Mouse (Mus musculus) MEL (cell line): Measurements from ENCODE around the gene Atg16l1. TPM values are rescaled to one million over a fixed set of nuclear protein-coding genes. Genes with fewer than 3 reads are reported as not detected.

Source experiments
- DNase-seq: peaks from one replicate; pipeline ENCODE4 v3.0.0; 2011; ENCODE audit warnings: low read depth, low spot score
- H3K27ac ChIP-seq: 2 replicates; pipeline ENCODE4 v1.5.1; 2012; ENCODE audit warnings: low read depth, mild to moderate bottlenecking, control low read depth, low read length, moderate library complexity; ENCODE audit not compliant: control insufficient read depth
- H3K27me3 ChIP-seq, 2 experiments: fragments of 150-350 bp in 1 of 2; sonication (generic) in 1 of 2; 2 replicates each; pipeline ENCODE4 v1.6.1; 2012; ENCODE audit warnings: low read length in 2 of 2, mild to moderate bottlenecking in 2 of 2, improper control_type of control experiment in 1 of 2, moderate library complexity in 1 of 2; ENCODE audit not compliant: insufficient read depth in 2 of 2, control insufficient read depth in 1 of 2
- H3K36me3 ChIP-seq, 2 experiments: 2 replicates each; pipeline ENCODE4 v1.6.1; 2012 to 2014; ENCODE audit warnings: low read length in 2 of 2, improper control_type of control experiment in 1 of 2, inconsistent platforms in 1 of 2, mild to moderate bottlenecking in 1 of 2; ENCODE audit not compliant: insufficient read depth in 2 of 2, control insufficient read depth in 1 of 2
- H3K4me1 ChIP-seq, 2 experiments: fragments of 150-350 bp in 1 of 2; sonication (generic) in 1 of 2; 2 replicates each; pipeline ENCODE4 v1.6.1; 2012; ENCODE audit warnings: low read length in 2 of 2, improper control_type of control experiment in 1 of 2, mild to moderate bottlenecking in 1 of 2; ENCODE audit not compliant: insufficient read depth in 2 of 2, control insufficient read depth in 1 of 2
- H3K4me3 ChIP-seq, 2 experiments: fragments of 150-350 bp in 1 of 2; sonication (generic) in 1 of 2; 2 replicates each; pipeline ENCODE4 v1.5.1; 2012; ENCODE audit warnings: low read depth in 2 of 2, low read length in 2 of 2, mild to moderate bottlenecking in 2 of 2, moderate library complexity in 2 of 2, control low read depth in 1 of 2, improper control_type of control experiment in 1 of 2; ENCODE audit not compliant: control insufficient read depth in 1 of 2, insufficient read depth in 1 of 2
- H3K79me2 ChIP-seq: 2 replicates; pipeline ENCODE4 v1.6.1; 2012; ENCODE audit warnings: mild to moderate bottlenecking, low read length, moderate library complexity; ENCODE audit not compliant: control insufficient read depth, poor library complexity, insufficient read depth
- H3K9ac ChIP-seq: 2 replicates; pipeline ENCODE4 v1.6.1; 2012; ENCODE audit warnings: low read depth, mild to moderate bottlenecking, control low read depth, low read length, moderate library complexity; ENCODE audit not compliant: control insufficient read depth, poor library complexity, severe bottlenecking
- H3K9me3 ChIP-seq: fragments of 150-350 bp; sonication (generic); replicated peaks from 2 replicates; pipeline ENCODE4 v1.6.1; 2012; ENCODE audit warnings: mild to moderate bottlenecking, low read length, improper control_type of control experiment, moderate library complexity; ENCODE audit not compliant: insufficient read depth
- BHLHE40 ChIP-seq: IDR thresholded peaks from 2 replicates; pipeline ENCODE4 v1.6.1; 2012; ENCODE audit warnings: low read depth, mild to moderate bottlenecking, inconsistent platforms, low read length, improper control_type of control experiment, borderline replicate concordance
- CHD2 ChIP-seq: IDR thresholded peaks from 2 replicates; pipeline ENCODE4 v1.6.1; 2011; ENCODE audit warnings: low read length, improper control_type of control experiment
- ELF1 ChIP-seq: IDR thresholded peaks from 2 replicates; pipeline ENCODE4 v1.6.1; 2014; ENCODE audit warnings: low read depth, mild to moderate bottlenecking, inconsistent platforms, low read length, improper control_type of control experiment, moderate library complexity
- EP300 ChIP-seq, 2 experiments: IDR thresholded peaks; 2 replicates each; pipeline ENCODE4 v1.6.1; 2011; ENCODE audit warnings: improper control_type of control experiment in 2 of 2, low read length in 2 of 2, low read depth in 1 of 2, mild to moderate bottlenecking in 1 of 2
- ETS1 ChIP-seq: IDR thresholded peaks from 2 replicates; pipeline ENCODE4 v1.6.1; 2012; ENCODE audit warnings: low read depth, mild to moderate bottlenecking, inconsistent platforms, low read length, improper control_type of control experiment, moderate library complexity
- GATA1 ChIP-seq: IDR thresholded peaks from 2 replicates; pipeline ENCODE4 v1.6.1; 2011; ENCODE audit warnings: low read depth, low read length, improper control_type of control experiment
- JUND ChIP-seq: IDR thresholded peaks from 2 replicates; pipeline ENCODE4 v1.6.1; 2011; ENCODE audit warnings: low read depth, mild to moderate bottlenecking, improper control_type of control experiment, low read length
- KAT2A ChIP-seq: conservative IDR thresholded peaks from 2 replicates; pipeline ENCODE4 v1.6.1; 2012; ENCODE audit warnings: low read depth, low read length, improper control_type of control experiment, inconsistent platforms
- MAFK ChIP-seq: IDR thresholded peaks from 2 replicates; pipeline ENCODE4 v1.6.1; 2011; ENCODE audit warnings: low read depth, mild to moderate bottlenecking, low read length, improper control_type of control experiment, borderline replicate concordance
- MAX ChIP-seq: IDR thresholded peaks from 2 replicates; pipeline ENCODE4 v1.6.1; 2011; ENCODE audit warnings: low read length, improper control_type of control experiment
- MYC ChIP-seq: IDR thresholded peaks from 2 replicates; pipeline ENCODE4 v1.6.1; 2011; ENCODE audit warnings: low read depth, mild to moderate bottlenecking, low read length, improper control_type of control experiment, moderate library complexity
- POLR2A ChIP-seq, 2 experiments: IDR thresholded peaks; 2 replicates each; pipeline ENCODE4 v1.6.1; 2011 to 2012; ENCODE audit warnings: low read length in 2 of 2, mild to moderate bottlenecking in 2 of 2, control low read depth in 1 of 2, improper control_type of control experiment in 1 of 2, low read depth in 1 of 2, moderate library complexity in 1 of 2; ENCODE audit not compliant: control insufficient read depth in 1 of 2, insufficient read depth in 1 of 2, poor library complexity in 1 of 2
- RAD21 ChIP-seq: IDR thresholded peaks from 2 replicates; pipeline ENCODE4 v1.6.1; 2011; ENCODE audit warnings: mild to moderate bottlenecking, low read depth, low read length, improper control_type of control experiment
- TBP ChIP-seq: IDR thresholded peaks from 2 replicates; pipeline ENCODE4 v1.8.0; 2011; ENCODE audit warnings: low read depth, low read length, improper control_type of control experiment
- TCF12 ChIP-seq: IDR thresholded peaks from 2 replicates; pipeline ENCODE4 v1.6.1; 2014; ENCODE audit warnings: low read depth, mild to moderate bottlenecking, inconsistent platforms, low read length, improper control_type of control experiment, moderate library complexity
- UBTF ChIP-seq: IDR thresholded peaks from 2 replicates; pipeline ENCODE4 v1.6.1; 2012; ENCODE audit warnings: low read depth, mild to moderate bottlenecking, inconsistent platforms, low read length, improper control_type of control experiment, moderate library complexity, borderline replicate concordance; ENCODE audit not compliant: insufficient read depth
- USF1 ChIP-seq: IDR thresholded peaks from 2 replicates; pipeline ENCODE4 v1.6.1; 2014; ENCODE audit warnings: low read depth, mild to moderate bottlenecking, inconsistent platforms, low read length, improper control_type of control experiment, moderate library complexity
- USF2 ChIP-seq, 2 experiments: IDR thresholded peaks; 2 replicates each; pipeline ENCODE4 v1.6.1; 2011 to 2012; ENCODE audit warnings: improper control_type of control experiment in 2 of 2, low read length in 2 of 2, borderline replicate concordance in 1 of 2, inconsistent platforms in 1 of 2, low read depth in 1 of 2, mild to moderate bottlenecking in 1 of 2; ENCODE audit not compliant: insufficient read depth in 1 of 2
- ZKSCAN1 ChIP-seq: IDR thresholded peaks from 2 replicates; pipeline ENCODE4 v1.6.1; 2012; ENCODE audit warnings: low read depth, mild to moderate bottlenecking, inconsistent platforms, low read length, improper control_type of control experiment, moderate library complexity
- ZMIZ1 ChIP-seq: IDR thresholded peaks from 2 replicates; pipeline ENCODE4 v1.6.1; 2012; ENCODE audit warnings: low read depth, mild to moderate bottlenecking, inconsistent platforms, low read length, improper control_type of control experiment, moderate library complexity
- polyA plus RNA-seq, 2 experiments: library from polyadenylated mRNA; stranded (reverse) in 1 of 2; unstranded in 1 of 2; fragments of >175 nt in 1 of 2; fragments of >200 nt in 1 of 2; gene quantifications; 2 replicates each; pipeline versions ENCODE4 v1.2.1 to v1.2.4; 2012; ENCODE audit warnings: low replicate concordance in 2 of 2, low read depth in 1 of 2; ENCODE audit not compliant: insufficient read length in 2 of 2, insufficient read depth in 1 of 2, missing spikeins in 1 of 2
- total RNA-seq: library from RNA; depleted of rRNA; stranded (reverse); fragments of 300-350 nt; gene quantifications from 2 replicates; pipeline ENCODE4 v1.2.3, GENCODE M21; 2012

The Atg16l1 gene
- total and polyA plus RNA-seq, 3 experiments = 33.8 to 34.0 TPM; not detected in 1

- Histone ChIP-seq H3K27ac (no peak overlapping the region), H3K27me3 (no peaks in the 10 kb centered on the region), H3K36me3 (peaks cover 0 to 26% of the 10 kb centered on the region in 2 experiments; a peak in 2 of 4 replicates), H3K4me3 (no peak overlapping the region), H3K4me1 (no peaks in the 10 kb centered on the region), H3K9me3 (no peaks in the 10 kb centered on the region), H3K9ac (no peak overlapping the region), H3K79me2 (no peaks in the 10 kb centered on the region)
- TF ChIP-seq MYC = no peak
- DNase-seq = no peak
Observed at GRCm38 (mm10) chr1:87786251-87786650, 30.6 kb downstream of the Atg16l1 start.

GRCm38 (mm10) chr1:87789665-87790064 lies 34.0 kb downstream of the Atg16l1 start:
- no peaks in the 10 kb centered on the region for H3K9me3 ChIP-seq
- TF ChIP-seq ZKSCAN1 (no peak), EP300 (IDR thresholded peaks at IDR 0.05; ENCODE audit: low read depth in 1 of 2, low read length in 2 of 2) (no peak), USF1 (no peak), MAFK (no peak), CHD2 (no peak), RAD21 (no peak), POLR2A (IDR thresholded peaks at IDR 0.05; ENCODE audit: control insufficient read depth in 1 of 2, insufficient read depth in 1 of 2, low read depth in 1 of 2, low read length in 2 of 2, poor library complexity in 1 of 2) (no peak), BHLHE40 (no peak), TBP (no peak), JUND (no peak), UBTF (no peak), ZMIZ1 (no peak), TCF12 (no peak), KAT2A (no peak), MAX (no peak), ELF1 (no peak), GATA1 (no peak), USF2 (IDR thresholded peaks at IDR 0.05; ENCODE audit: borderline replicate concordance in 1 of 2, insufficient read depth in 1 of 2, low read depth in 1 of 2, low read length in 2 of 2) (no peak), ETS1 (no peak)
- TF ChIP-seq, all 39 proteins: peak for 0
- no peak overlapping the region for H3K9ac ChIP-seq
- DNase-seq = no peak
- no peak overlapping the region for H3K4me3 ChIP-seq
- no peaks in the 10 kb centered on the region for H3K4me1 ChIP-seq
- peaks cover 0 to 11% of the 10 kb centered on the region in 2 experiments; a peak in 2 of 4 replicates for H3K36me3 ChIP-seq
- no peaks in the 10 kb centered on the region for H3K79me2 ChIP-seq
- no peaks in the 10 kb centered on the region for H3K27me3 ChIP-seq
- no peak overlapping the region for H3K27ac ChIP-seq
